Mouse (Mus musculus): ENCODE measurements around the gene Polh.

Gene Polh

DNA sequence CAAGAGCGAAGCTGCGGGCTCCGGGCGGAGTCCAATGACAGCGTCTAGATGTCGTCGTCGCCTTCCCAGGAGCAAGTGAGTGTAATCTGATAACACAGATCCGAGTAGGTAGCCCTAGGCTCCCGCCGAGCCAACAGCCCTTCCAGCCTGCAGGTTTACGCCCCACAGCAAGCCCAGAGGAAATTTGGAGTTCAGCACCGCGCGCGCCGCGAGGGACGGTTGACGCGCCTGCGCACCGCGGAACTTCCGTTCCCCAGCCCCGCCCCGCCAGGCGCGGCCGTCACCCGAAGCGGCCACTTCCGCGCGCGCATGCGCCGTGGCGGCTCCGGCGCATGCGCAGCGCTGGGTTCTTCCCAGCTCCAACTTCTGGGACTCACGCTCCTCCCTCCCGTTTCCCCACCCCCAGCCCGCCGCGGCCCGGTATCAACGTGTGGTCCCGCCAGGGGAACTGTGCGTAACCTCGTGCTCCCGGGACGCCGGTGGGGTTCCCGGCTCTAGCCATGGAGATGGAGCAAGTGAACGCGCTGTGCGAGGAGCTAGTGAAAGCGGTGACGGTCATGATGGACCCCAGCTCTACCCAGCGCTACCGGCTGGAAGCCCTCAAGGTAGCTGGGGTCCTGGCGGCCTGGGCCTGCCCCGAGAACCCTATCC lies at the start of gene Polh, which contains the start of gene Xpo5:
Gene Polh (minus strand): TSS at position 225 of the 651 bp plus-strand sequence.
Gene Xpo5 (plus strand): TSS at position 362 of the 651 bp plus-strand sequence.
- ATAC-seq (ENCODE audit: insufficient number of reproducible peaks, low FRiP score, low TSS enrichment) = peak; percentile 84

DNA sequence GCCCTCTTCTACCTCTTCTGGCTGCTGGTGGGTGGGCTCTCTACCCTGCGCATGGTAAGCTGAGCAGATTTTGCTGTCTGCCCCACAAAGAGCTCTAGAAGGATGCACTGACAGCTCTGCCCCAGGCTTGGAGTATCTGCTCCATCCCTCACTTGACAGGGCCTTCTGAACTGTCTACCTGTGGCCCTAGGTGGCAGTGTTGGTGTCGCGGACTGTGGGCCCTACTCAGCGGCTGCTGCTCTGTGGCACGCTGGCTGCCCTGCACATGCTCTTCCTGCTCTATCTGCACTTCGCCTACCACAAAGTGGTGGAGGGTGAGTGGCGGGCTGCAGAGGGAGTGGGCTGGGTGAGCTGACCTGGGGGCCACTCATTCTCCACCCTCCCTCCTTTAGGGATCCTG lies 48.7 kb upstream of the Polh start:
- no peak for ATAC-seq (ENCODE audit: insufficient number of reproducible peaks, low FRiP score, low TSS enrichment)

DNA sequence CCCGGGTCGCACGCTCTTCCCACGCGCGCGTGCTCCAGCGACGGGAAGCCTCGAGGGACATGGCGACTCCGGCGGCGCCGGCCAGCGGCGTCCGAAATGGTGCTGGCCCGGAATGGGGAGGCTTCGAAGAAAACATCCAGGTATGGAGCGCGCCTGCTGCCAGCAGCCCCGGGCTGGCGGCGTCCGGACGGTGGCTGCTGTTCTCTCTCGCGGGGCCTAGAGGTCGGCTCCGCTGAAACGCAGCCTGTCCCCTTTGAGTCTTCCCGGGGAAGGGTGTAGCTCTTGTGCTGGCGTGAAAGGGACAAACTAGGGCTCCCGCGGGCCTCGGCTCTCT lies 45.7 kb upstream of the Polh start:
- peak; percentile 38; the same call in 1 of the 2 replicates for ATAC-seq (ENCODE audit: insufficient number of reproducible peaks, low FRiP score, low TSS enrichment)

DNA sequence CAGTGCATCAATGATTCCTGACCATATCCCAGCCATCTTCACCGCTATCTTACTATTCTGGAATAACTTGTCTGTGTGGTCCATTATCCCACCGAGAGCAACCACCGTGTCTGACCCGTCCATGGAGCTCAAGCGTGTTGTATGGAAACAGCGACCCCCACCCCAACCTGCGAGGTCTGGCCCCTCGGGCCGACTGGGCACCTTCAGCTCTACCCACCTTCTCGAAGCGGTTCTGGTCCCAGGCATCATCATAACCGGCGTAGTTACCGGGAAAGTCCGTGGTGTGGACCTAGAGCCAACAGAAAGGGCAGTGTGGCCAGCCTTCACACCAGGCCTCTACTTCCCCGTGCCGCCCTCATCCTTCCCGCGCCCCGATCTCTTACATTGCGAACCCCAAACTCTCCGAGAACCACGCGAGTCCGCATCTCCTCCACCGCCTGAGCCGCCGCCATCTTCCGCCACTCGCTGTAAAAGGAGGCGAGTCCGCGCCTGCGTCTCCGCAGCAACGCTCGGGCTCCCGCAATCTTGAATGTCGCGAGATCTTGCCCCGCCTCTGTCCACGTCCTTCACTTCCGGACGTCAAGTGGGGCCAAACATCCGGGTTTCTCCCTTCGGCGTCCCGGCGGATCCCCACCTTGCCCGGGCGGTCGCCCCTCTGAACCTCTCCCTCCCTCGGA lies 45.2 kb upstream of the Polh start, which contains the start of the genes Polr1c and Yipf3:
Gene Polr1c (minus strand): TSS at position 543 of the 677 bp plus-strand sequence.
Gene Yipf3 (plus strand): TSS at position 569 of the 677 bp plus-strand sequence.
- ATAC-seq (ENCODE audit: insufficient number of reproducible peaks, low FRiP score, low TSS enrichment) = peak; percentile 83

DNA sequence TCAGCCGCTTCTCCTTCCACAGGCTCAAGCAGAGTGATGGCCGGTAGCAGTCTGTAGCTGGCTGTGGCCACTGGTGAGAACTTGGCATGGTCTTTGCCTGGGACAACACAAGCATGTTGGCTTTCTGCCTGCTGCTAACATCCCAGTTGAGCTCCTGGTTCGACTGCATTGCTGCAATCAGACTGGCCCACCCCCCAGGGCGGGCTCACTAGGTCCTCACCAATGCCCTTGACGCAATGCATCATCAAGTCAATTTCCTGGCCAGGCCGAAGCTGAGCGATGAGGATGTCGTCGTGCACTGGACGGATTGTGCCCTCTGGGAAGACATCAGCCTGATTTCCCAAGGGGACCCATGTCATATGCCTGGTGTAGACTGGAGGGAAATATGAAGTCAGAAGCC lies 42.1 kb upstream of the Polh start:
- no peak for ATAC-seq (ENCODE audit: insufficient number of reproducible peaks, low FRiP score, low TSS enrichment)

DNA sequence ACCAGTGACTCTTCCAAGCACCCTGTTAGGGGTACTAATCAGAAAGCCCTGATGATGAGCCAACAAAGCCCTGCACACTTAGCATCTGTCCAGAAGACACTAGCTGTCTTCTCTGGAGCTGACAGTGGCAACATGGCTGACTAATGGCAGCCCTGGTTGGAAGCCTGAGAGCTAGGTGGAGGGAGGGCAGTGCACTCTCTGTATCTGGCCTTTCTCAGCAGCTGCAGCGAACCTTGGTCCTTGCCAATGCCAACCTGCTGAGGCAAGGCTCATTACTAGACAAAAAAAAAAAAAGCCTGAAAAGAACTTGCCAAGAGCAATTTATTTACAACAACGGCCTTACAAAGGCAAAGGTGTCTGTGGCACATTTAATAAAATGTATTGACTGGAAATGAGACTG lies 41.2 kb upstream of the Polh start:
- no peak for ATAC-seq (ENCODE audit: insufficient number of reproducible peaks, low FRiP score, low TSS enrichment)

DNA sequence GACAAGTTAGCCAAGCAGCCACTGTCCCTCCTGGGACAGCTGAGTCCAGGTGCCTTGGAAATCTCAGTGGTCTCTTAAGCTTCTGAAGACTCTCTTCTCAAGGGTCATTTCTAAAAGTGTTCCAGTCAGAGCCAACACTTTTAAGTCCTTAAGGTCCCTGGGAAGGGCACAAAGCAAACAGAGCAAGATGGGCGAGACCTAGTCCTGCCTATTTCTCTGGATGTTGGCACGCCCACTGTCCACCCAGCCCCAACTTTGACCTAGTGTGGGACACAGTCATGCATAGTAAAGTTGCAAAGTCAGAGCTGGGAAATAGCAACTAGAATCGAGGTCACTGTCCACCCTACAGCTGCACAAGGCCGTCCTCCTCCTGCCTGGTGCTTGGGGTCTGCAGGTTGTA lies 40.5 kb upstream of the Polh start:
- no peak for ATAC-seq (ENCODE audit: insufficient number of reproducible peaks, low FRiP score, low TSS enrichment)

DNA sequence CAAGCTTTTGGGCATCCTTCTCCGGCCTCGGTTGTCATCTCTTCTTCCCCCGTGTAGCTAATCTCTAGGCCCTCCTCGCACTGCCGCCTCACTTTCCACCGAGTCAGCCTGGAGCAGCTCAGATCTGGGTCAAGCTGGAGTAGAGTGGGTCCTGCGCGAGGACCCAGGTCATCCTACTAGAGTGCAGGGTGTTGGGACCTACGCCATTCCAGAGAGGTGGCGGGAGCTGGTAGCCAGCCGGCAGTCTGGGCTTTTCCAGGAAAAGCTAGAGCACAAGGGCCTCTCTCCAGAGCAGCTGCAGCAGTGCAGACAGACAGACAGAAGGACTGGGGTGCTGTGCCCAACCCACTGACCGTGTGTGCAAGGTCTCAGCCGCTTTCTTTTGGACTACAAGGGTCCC lies 39.8 kb upstream of the Polh start:
- ATAC-seq (ENCODE audit: insufficient number of reproducible peaks, low FRiP score, low TSS enrichment) = no peak

DNA sequence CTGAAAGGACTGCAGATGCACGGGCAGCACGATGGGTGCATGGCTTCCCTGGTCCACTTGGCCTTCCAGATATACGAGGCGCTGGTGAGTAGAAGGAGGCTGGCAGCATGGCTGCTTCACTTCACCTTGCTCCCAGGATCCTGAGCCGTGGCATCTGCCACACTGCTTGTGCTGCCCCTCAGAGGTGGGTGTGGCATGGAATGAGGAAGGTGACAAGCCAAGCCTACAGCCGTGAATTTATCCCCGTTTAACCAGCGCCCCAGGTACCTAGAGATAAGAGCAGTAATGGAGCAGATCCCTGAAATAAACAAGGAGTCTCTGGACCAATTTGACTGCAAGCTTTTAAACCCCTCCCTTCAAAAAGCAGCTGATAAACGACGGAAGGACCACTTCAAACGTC lies 39.0 kb upstream of the Polh start:
- no peak for ATAC-seq (ENCODE audit: insufficient number of reproducible peaks, low FRiP score, low TSS enrichment)

DNA sequence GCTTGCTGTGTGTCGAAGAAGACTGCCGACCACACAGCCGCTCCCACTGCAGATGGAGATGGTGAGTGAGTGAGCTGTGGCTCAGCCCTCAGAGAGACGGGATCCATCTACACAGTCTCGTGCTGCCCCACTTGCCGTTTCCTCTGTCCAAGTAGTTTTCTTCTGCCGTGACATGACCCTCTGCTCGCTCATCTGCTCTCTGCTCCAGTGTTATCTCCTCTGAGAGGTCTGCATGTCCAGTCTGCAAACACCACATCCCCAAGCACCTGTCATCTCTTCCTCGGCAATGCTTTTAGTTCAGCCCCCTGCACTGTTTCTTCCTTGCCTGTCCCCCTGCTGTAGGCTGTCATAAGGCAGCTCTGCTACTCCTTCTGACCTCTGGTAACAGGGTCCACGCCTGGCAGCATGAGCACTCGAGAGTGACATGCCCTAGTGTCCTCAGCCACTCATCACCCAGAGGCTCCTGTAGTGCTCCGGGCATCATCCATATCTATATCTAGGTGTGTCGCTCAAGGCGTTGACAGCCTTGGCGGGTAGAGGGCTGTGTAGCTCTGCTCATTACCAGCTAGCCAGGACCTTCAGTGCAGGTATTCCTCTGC lies 37.2 kb upstream of the Polh start:
- ATAC-seq (ENCODE audit: insufficient number of reproducible peaks, low FRiP score, low TSS enrichment) = no peak

DNA sequence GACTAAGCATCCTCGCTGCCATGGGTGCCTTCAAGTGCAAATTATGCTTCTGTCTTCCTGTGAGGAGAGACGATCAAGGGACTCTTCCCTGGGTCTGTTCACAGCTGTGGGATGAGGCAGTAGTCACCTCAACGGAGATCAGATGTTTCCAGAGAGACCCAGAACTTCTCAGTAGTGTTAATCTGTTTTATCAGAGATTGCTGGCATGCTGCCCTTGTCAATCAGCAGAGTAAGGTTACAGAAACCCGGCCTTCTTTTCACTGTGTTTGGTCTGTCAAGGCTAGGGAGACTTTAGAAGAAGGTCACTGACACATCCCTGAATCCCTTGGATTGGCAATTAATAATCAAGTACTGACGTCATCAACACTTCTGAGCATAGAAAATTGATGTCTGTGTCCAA lies 35.0 kb upstream of the Polh start:
- no peak for ATAC-seq (ENCODE audit: insufficient number of reproducible peaks, low FRiP score, low TSS enrichment)

DNA sequence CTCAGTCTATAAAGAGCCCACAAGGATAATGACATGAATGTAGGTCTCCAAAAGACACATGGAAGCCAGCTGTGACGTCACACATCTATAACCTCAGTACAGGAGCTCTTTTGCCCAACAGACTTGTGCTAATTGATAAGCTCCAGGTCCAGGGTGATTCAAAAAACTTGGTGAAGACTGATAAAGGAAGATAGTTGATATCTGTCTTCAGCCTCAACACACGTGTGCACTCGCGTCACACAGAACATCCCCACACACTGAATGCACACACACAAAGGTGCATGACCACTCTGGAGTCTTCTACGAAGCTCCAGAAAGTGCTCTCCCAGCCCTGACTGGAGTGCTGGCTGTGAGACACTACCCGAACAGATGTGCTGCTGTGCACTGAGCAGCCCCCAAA lies 34.6 kb upstream of the Polh start:
- no peak for ATAC-seq (ENCODE audit: insufficient number of reproducible peaks, low FRiP score, low TSS enrichment)

DNA sequence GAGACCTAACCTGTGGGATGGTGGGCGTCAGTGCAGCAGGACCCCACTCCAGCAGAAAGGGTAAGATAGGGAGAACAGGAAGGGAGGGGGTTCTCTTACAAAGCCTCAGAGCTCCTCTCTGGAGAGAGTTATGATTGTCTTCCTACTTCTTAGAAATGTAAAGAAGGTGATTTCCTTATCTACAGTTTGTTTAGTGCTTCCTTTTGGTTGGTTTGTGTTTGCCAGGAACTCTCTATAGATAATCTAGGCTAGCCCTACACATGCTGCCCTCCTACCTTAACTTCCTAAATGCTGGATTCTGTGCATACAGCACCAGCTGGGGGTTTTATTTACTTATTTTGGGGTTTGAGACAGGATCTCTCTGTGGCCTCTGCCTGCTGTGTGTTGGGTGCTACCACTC lies 33.6 kb upstream of the Polh start:
- ATAC-seq (ENCODE audit: insufficient number of reproducible peaks, low FRiP score, low TSS enrichment) = no peak

DNA sequence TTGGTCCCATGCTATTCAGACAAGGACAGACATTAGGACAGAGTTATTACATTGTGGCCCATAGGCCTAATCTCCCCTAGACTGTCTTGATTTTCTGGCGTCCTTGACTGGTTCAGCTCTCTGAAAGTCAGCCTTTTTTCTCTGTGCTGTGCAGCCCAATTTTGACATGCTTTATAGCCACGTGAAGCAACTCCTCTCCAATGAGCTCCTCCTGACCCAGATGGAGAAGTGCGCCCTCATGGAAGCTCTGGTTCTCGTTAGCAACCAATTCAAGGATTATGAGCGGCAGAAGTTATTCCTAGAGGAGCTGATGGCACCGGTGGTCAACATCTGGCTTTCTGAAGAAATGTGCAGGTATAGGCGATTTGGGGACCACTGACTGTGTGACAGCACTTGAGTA lies 25.1 kb upstream of the Polh start:
- ATAC-seq (ENCODE audit: insufficient number of reproducible peaks, low FRiP score, low TSS enrichment) = no peak

DNA sequence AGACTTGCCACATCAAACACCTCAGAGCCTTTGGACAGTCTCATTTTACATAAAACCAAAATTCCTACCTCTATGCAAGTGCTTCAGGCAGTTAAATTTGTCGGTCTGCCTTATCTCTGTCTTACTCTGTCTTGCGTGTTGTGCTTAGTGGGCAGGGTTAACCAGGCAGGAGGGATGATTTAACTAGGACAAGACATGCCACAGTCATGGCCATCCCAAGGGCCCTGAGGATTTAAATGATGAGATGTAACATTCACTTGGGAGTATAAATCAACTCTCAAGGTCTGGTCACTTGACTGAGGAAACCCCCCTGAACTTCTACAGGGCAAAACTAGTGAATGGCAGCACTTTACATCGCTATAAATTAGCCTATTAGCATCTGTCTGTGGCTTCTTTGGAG lies 19.2 kb upstream of the Polh start:
- no peak for ATAC-seq (ENCODE audit: insufficient number of reproducible peaks, low FRiP score, low TSS enrichment)

DNA sequence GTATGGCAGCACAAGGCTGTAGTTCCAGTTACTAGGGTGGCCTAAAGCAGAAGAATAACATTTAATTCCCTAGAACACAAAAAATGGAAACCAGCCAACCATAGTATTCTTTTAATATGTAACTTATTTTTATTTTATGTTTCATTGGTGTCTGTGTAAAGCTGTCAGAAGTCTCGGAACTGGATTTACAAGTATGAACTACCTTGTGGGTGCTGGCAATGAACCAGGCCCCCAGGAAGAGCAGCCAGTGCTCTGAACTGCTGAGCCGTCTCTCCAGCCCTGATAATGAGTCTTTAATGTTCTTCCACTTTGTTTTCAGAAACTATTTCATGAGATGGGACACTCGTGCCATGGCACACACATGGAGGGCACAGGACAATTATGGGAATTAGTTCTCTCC lies 8.1 kb upstream of the Polh start:
- ATAC-seq (ENCODE audit: insufficient number of reproducible peaks, low FRiP score, low TSS enrichment) = no peak

DNA sequence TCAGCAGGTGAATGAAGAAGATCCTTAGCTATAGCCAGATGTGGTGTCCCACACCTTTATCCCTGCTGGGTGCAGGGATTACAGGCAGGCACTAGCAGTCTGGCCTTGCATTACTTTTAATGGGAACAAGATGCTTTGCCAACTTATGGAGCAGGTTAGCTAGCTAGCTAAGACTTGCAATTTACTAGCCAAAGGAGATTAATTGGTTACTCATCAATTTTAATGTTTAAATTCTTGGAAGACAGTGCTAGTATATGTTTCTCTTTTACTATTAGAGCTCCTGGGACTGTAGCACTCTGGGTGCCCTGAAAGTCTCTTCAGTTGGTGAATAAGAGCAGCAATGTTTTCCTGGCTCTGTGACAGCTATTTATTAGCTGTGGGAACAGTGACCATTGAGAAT lies 4.2 kb upstream of the Polh start:
- ATAC-seq (ENCODE audit: insufficient number of reproducible peaks, low FRiP score, low TSS enrichment) = no peak

DNA sequence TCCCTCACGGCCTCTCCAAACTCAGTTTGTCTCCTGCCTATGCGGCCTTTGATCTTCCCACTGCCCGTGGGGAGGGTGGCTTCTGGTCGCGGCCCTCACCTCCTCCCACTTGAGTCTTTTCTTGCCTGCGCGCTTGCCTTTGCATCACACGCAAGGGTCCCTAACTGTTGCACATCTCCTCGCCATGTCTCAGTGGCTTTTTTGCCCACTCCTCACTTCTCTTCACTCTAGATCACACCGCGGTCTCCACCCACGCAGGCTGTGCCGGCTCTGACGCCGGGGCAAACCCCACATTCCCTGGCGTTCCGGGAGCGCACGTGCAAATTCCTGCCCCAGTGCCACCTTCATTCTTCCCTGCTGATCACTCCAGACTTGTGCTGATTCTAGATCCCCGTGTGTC lies 633 bp upstream of the Polh start:
- ATAC-seq (ENCODE audit: insufficient number of reproducible peaks, low FRiP score, low TSS enrichment) = peak; percentile 43; the same call in 1 of the 2 replicates

DNA sequence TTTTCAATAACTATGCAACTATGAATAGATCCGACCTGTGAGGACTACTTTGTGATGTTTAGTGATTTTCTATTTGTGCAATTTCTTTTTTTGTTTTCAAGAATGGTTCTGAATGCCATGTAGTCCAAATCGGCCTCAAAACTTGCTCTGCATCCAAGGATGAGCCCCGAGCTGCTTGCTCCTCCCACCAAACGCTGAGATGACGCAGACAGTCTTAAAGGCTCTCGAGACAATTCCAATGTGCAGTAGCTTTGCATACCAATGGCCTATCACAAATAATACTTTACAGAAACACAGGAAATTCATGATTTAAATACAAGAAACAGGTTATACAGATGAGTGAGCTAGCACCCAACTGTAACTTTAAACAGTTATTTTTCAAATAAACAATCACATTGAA lies 1.3 kb downstream of the Polh start:
- ATAC-seq (ENCODE audit: insufficient number of reproducible peaks, low FRiP score, low TSS enrichment) = no peak

DNA sequence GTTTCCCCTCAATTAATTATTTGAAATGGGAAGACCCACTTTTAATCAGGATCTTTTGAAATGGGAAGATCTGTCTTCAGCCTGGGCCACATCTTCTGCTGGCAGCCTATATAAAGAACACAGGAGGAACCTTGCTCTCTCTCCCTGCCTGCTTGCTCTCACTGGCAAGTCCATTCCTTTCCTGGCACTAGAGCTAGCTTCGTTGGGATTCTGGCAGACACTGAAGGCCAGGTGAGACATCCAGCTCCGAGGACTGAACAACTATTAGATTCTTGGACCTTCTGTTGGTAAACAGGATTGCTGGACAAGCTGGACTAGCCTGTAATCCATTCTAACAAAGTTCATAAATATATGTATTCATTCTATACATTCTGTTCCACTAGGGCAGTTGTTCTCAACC lies 13.6 kb downstream of the Polh start:
- ATAC-seq (ENCODE audit: insufficient number of reproducible peaks, low FRiP score, low TSS enrichment) = no peak

DNA sequence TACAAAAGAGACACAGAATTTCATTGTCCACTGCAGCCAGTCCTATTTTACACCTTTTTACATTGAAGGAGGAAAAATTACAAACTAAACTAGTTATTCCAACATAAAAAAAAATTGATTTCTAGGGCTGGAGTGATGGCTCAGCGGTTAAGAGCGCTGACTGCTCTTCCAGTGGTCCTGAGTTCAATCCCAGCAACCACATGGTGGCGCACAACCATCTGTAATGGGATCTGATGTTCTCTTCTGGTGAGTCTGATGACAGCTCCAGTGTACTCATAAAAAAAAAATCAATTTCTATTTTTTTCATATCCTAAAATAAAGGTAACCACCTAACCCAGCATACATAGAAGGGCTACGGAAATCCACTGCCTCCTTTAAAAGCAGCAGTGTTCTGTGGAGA lies 20.2 kb downstream of the Polh start:
- no peak for ATAC-seq (ENCODE audit: insufficient number of reproducible peaks, low FRiP score, low TSS enrichment)

DNA sequence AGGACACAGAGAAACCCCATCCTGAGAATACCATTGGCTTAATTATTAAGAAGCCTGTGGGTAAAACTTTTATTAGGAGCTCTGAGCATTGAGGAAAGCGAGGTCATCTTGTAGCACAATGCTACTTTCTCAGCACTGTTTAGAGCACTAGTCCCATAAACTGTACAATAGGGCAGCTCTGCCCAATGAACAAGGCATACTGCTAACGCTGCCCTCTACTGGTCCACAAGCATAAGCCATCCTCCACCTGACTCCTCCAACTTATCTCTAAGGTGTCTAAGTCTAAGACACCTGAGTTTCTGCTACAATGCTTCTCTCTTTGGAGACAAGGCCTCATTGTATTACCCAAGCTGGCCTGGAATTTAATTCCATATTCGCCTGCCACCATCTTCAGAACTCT lies 31.9 kb downstream of the Polh start:
- ATAC-seq (ENCODE audit: insufficient number of reproducible peaks, low FRiP score, low TSS enrichment) = no peak

Data from cerebellum, adult (tissue).